Mouse (Mus musculus): ENCODE results near the gene Cyp26c1.

DNA sequence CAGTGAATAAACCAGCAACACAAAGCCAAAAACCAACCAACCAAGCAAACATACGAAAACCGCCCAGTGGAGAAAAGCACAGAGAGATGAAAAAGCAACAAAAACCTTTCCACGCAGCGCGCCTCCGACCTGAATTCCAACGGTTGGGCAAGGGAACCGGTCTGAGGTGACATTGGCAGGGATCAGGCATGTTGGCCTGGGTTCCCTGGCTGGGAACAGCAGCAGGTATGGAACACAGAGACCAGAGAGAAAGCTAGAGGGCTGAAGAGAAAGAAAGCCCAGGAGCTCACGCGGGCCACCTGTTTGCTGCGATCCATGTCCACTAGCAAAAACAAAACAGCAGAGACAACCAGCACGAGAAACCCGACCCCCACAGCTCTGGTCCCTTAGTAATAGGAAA is 9.8 kb downstream of the Cyp26c1 start:
- TF ChIP-seq CTCF (IDR thresholded peaks at IDR 0.05; ENCODE audit: low read depth) (no peak), EP300 (IDR thresholded peaks at IDR 0.05; ENCODE audit: low read depth) (no peak)

All from liver, postnatal 0 days (tissue).